Mouse (Mus musculus): ENCODE data around the gene Pdrg1. TPM values are rescaled to one million over a fixed set of nuclear protein-coding genes. Genes with fewer than 3 reads are reported as not detected.
A peak's percentile ranks its signal among the peaks of the same experiment; 100 is the strongest.

Gene Pdrg1
- polyA plus RNA-seq (2016; fragmentation: Nextera tagmentation; extraction: Ambion mirVana) = 55.2 and 56.2 TPM in 2 replicates

DNA sequence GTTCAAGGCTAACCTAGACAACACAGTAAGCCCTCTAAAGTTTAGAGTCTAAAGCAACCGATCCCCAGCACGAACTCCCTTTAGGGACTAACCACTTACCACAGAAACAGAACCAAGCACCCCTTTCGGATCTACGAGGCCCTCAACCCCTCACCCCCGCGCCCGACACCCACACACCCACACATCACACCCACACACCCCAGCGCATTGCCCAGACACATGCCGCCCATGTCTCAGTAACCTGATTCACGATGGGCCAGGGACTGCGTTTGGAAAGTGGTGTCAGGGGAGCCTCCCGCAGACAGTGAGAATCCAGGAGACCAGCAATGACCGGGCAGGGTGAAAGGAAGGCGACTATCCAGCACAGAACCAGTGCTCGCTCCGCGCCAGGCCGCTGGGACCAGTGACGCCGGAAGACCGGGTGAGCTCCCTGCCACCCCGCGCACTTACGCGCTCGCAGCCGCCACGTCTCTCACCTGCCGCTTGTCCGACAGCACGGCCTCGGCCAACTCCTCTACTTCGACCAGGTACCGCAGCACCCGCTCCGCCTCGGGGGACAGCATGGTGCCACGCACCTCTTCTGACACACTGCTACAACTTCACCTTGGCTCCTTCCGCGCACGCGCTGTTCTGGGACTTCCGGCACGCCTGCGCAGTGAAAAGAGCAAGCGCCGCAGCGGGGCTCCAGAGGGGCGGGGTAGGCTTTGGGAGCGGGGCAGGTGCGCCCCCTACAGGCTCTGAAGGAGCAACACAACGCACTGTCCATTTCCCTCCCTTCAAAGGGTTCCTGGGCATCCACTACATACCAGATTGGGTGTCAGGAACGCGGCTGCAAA, at the start of gene Pdrg1:
Gene Pdrg1 (minus strand): TSS at position 670 of the 836 bp plus-strand sequence.
- peaks cover 17% of the 10 kb centered on the region for H3K4me1 ChIP-seq
- peaks cover 40% of the 10 kb centered on the region for H3K36me3 ChIP-seq
- H3K9ac ChIP-seq = peak within 1 kb of the TSS; percentile 77
- peaks cover 33% of the 10 kb centered on the region for H3K27me3 ChIP-seq (replicated peaks)
- H3K4me3 ChIP-seq = peak within 1 kb of the TSS; percentile 75
- peak within 1 kb of the TSS; percentile 89 for H3K4me2 ChIP-seq
- peak; percentile 95 for ATAC-seq
- no peak within 1 kb of the TSS; the same call in 1 of the 2 replicates for H3K27ac ChIP-seq
- 1% methylated on average over 54 of the region's 54 CpGs for WGBS (ENCODE audit: insufficient replicate concordance)
- no peaks in the 10 kb centered on the region for H3K9me3 ChIP-seq (replicated peaks)

DNA sequence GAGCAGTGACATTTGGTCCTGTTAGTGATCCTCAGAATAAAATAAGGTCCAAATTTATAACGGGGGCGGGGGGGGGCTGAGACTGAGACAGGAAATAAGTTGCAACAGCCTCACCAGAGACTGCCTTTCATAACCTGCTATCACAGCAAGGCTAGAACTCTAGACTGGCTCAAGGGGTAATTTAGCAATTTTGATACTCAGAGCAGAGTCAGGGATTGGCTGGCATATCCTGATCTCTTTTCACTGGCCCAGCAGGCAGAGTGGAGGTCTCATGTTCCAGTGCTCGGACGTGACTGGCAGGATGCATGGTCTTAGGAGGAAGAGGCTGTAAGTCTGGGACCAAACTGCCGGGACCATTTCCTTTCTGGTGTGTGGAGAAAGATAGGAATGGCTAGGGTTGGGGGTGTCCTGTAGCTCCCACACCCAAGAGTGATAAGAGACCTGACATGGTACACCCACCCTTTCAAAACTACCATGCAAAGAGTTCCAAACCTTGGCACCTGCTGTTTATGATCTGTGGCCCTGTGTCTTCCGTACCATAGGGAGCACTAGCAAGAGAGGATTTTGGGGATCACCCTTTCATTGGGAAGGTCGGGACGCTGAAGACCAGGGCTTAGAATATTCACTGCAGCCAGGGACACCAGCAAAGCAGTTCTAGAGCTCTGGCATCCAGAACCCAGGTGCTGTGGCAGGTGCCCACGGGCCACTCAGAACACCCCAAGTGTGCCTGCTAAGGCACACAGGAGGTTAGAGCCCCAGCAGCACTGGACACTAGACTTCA, 49.2 kb upstream of the Pdrg1 start:
- WGBS (ENCODE audit: insufficient replicate concordance) = 45% methylated on average over 9 of the region's 9 CpGs
- Histone ChIP-seq H3K9ac (no peak overlapping the region), H3K27me3 (replicated peaks) (peaks cover 20% of the 10 kb centered on the region), H3K4me3 (no peak overlapping the region), H3K27ac (no peak overlapping the region), H3K4me2 (no peak overlapping the region), H3K4me1 (peaks cover 13% of the 10 kb centered on the region; the same call in 1 of the 2 replicates), H3K9me3 (replicated peaks) (no peaks in the 10 kb centered on the region), H3K36me3 (no peaks in the 10 kb centered on the region)
- ATAC-seq = no peak

GRCm38 (mm10) chr2:153063394-153063793, 48.2 kb upstream of the Pdrg1 start:
- Histone ChIP-seq H3K9me3 (replicated peaks) (no peaks in the 10 kb centered on the region), H3K4me1 (peaks cover 13% of the 10 kb centered on the region; the same call in 1 of the 2 replicates), H3K27ac (no peak overlapping the region), H3K36me3 (no peaks in the 10 kb centered on the region), H3K4me2 (no peak overlapping the region), H3K27me3 (replicated peaks) (peaks cover 14% of the 10 kb centered on the region), H3K9ac (no peak overlapping the region), H3K4me3 (no peak overlapping the region)
- no peak for ATAC-seq
- WGBS (ENCODE audit: insufficient replicate concordance) = 48% methylated on average over 3 of the region's 3 CpGs

DNA sequence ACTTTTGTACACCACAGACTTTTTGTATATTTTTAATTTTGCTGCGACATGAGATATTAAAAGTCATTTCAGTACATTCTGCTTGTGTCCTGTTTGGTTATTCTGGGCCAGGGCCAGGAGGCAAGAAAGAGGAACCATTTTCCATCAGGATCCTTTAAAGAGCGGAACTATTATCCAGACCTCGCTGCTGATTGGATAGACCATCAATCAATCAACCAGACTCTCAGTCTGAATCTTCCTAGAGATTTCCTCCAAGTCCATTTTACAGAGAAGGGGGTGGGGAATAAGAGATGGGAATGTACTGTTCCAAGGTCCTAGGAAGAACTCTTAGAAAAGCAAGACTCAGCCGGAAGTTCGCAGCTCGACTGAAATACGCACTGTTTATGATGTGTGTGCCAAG, 45.0 kb upstream of the Pdrg1 start:
- WGBS (ENCODE audit: insufficient replicate concordance) = 78% methylated on average over 7 of the region's 7 CpGs
- Histone ChIP-seq H3K4me3 (no peak overlapping the region), H3K36me3 (no peaks in the 10 kb centered on the region), H3K9ac (no peak overlapping the region), H3K4me1 (peaks cover 6% of the 10 kb centered on the region; the same call in 1 of the 2 replicates), H3K27ac (no peak overlapping the region), H3K27me3 (replicated peaks) (peaks cover 7% of the 10 kb centered on the region; the same call in 1 of the 2 replicates), H3K9me3 (replicated peaks) (no peaks in the 10 kb centered on the region), H3K4me2 (no peak overlapping the region)
- no peak for ATAC-seq

- no peak for ATAC-seq
- no peak overlapping the region for H3K27ac ChIP-seq
- H3K9me3 ChIP-seq (replicated peaks) = no peaks in the 10 kb centered on the region
- H3K4me2 ChIP-seq = no peak overlapping the region
- H3K27me3 ChIP-seq (replicated peaks) = peaks cover 24% of the 10 kb centered on the region
- H3K36me3 ChIP-seq = no peaks in the 10 kb centered on the region
- H3K9ac ChIP-seq = no peak overlapping the region
- H3K4me1 ChIP-seq = no peaks in the 10 kb centered on the region
- 59% methylated on average over 4 of the region's 4 CpGs for WGBS (ENCODE audit: insufficient replicate concordance)
- no peak overlapping the region for H3K4me3 ChIP-seq
Observed at GRCm38 (mm10) chr2:153058365-153058764, 43.1 kb upstream of the Pdrg1 start.

GRCm38 (mm10) chr2:153055270-153055920, 40.2 kb upstream of the Pdrg1 start:
- H3K9ac ChIP-seq = no peak overlapping the region
- no peaks in the 10 kb centered on the region for H3K4me1 ChIP-seq
- ATAC-seq = no peak
- no peak overlapping the region for H3K4me3 ChIP-seq
- no peak overlapping the region for H3K4me2 ChIP-seq
- no peaks in the 10 kb centered on the region for H3K9me3 ChIP-seq (replicated peaks)
- H3K27me3 ChIP-seq (replicated peaks) = peaks cover 50% of the 10 kb centered on the region
- H3K36me3 ChIP-seq = no peaks in the 10 kb centered on the region
- no peak overlapping the region for H3K27ac ChIP-seq
- 44% methylated on average over 6 of the region's 6 CpGs for WGBS (ENCODE audit: insufficient replicate concordance)

DNA sequence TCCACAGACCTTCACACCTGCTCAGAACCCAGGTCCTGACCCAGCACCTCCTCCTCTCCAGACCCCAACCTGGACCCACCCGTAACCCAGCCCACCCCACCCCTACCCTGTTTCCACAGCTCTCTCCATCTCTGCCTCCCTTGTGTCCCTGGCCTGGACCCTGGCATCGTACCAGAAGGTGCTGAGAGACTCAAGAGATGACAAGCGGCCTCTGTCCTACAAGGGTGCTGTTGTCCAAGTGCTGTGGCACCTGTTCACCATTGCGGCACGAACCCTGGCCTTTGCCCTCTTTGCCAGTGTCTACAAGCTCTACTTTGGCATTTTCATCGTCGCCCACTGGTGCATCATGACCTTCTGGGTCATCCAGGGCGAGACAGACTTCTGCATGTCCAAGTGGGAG, 38.7 kb upstream of the Pdrg1 start:
- Histone ChIP-seq H3K4me1 (no peaks in the 10 kb centered on the region), H3K9ac (no peak overlapping the region), H3K36me3 (no peaks in the 10 kb centered on the region), H3K4me3 (no peak overlapping the region), H3K27me3 (replicated peaks) (peaks cover 52% of the 10 kb centered on the region), H3K9me3 (replicated peaks) (no peaks in the 10 kb centered on the region), H3K4me2 (no peak overlapping the region), H3K27ac (no peak overlapping the region)
- 70% methylated on average over 8 of the region's 8 CpGs for WGBS (ENCODE audit: insufficient replicate concordance)
- ATAC-seq = no peak

DNA sequence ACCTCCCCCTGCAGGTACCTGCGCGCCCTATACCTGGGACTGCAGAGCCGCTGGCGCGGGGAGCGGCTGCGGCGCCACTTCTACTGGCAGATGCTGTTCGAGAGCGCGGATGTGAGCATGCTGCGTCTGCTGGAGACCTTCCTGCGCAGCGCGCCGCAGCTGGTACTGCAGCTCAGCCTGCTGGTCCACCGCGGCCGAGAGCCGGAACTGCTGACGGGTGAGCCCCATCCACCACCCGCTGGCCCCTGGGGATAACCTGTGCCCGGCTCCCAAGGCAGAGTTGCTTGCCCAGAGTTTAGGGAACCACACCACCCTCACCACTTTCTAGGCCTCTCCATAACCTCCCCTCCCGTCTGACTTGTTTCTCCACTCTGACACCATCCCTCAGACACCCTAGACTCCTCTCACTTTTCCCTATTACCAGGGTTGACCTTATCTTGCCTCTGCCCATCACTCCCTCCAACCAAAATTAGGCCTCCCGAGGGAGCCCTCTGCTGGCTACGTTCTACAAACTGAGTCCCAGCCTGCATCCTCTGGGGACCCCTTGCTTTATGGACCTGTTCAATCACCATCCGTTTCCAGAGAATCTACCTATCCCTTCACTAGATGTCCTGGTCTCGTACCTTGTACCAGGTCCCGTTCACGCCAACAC, 37.6 kb upstream of the Pdrg1 start:
- WGBS (ENCODE audit: insufficient replicate concordance) = 9% methylated on average over 30 of the region's 30 CpGs
- H3K4me3 ChIP-seq = no peak overlapping the region
- no peaks in the 10 kb centered on the region for H3K4me1 ChIP-seq
- no peak for ATAC-seq
- H3K27me3 ChIP-seq (replicated peaks) = peaks cover 52% of the 10 kb centered on the region
- H3K9me3 ChIP-seq (replicated peaks) = no peaks in the 10 kb centered on the region
- H3K9ac ChIP-seq = no peak overlapping the region
- no peak overlapping the region for H3K27ac ChIP-seq
- no peak overlapping the region for H3K4me2 ChIP-seq
- no peaks in the 10 kb centered on the region for H3K36me3 ChIP-seq

- no peaks in the 10 kb centered on the region for H3K9me3 ChIP-seq (replicated peaks)
- no peaks in the 10 kb centered on the region for H3K36me3 ChIP-seq
- H3K4me3 ChIP-seq = no peak overlapping the region
- no peak overlapping the region for H3K9ac ChIP-seq
- H3K4me2 ChIP-seq = no peak overlapping the region
- no peak overlapping the region for H3K27ac ChIP-seq
- ATAC-seq = no peak
- WGBS (ENCODE audit: insufficient replicate concordance) = 38% methylated on average over 9 of the region's 9 CpGs
- H3K27me3 ChIP-seq (replicated peaks) = peaks cover 52% of the 10 kb centered on the region
- no peaks in the 10 kb centered on the region for H3K4me1 ChIP-seq
Observed at GRCm38 (mm10) chr2:153051537-153051936, 36.3 kb upstream of the Pdrg1 start.

DNA sequence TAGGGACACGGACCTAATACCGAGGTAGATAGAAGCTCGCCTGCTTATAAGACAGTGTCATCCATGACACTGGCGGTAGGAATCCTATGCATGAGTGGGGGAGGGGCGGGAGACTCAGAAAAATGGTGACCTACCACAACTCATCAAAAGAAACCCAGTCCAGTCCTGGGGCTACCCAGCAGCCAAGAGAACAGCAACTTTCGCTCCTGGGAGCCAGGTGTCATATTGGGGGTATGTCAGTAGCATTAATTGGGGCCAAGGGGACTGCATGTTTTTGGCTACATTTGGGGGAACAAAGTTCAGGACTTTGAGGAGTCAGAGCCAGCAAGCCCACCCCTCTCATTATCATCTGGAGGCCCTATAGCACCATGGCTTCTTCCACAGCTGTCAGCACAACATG, 35.9 kb upstream of the Pdrg1 start:
- Histone ChIP-seq H3K27ac (no peak overlapping the region), H3K9ac (no peak overlapping the region), H3K4me3 (no peak overlapping the region), H3K27me3 (replicated peaks) (peaks cover 52% of the 10 kb centered on the region), H3K36me3 (no peaks in the 10 kb centered on the region), H3K4me1 (no peaks in the 10 kb centered on the region), H3K4me2 (no peak overlapping the region), H3K9me3 (replicated peaks) (no peaks in the 10 kb centered on the region)
- WGBS (ENCODE audit: insufficient replicate concordance) = 58% methylated on average over 6 of the region's 6 CpGs
- no peak for ATAC-seq

DNA sequence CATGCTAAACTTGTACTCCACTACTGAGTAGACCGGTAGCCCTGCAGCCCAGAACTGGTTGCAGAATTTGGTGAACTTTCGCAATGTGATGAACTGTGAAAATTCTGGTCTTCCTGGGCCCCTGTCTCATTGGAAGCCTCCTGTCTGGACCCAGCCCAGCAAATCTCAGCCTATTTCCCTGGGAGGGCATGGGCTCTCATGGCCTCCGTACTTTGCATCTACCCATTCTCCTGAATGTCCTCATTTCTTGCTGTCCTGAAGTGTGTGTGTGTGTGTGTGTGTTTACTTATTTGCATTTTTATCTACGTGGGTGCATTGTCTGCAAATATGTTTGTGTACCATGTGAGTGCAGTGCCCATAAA, 34.8 kb upstream of the Pdrg1 start:
- ATAC-seq = no peak
- 62% methylated on average over 4 of the region's 4 CpGs for WGBS (ENCODE audit: insufficient replicate concordance)
- H3K27ac ChIP-seq = no peak overlapping the region
- no peaks in the 10 kb centered on the region for H3K9me3 ChIP-seq (replicated peaks)
- no peaks in the 10 kb centered on the region for H3K36me3 ChIP-seq
- no peak overlapping the region for H3K4me3 ChIP-seq
- H3K4me2 ChIP-seq = no peak overlapping the region
- H3K4me1 ChIP-seq = no peaks in the 10 kb centered on the region
- no peak overlapping the region for H3K9ac ChIP-seq
- H3K27me3 ChIP-seq (replicated peaks) = peaks cover 48% of the 10 kb centered on the region

Measured in liver, embryonic 12.5 days (tissue).